Mouse (Mus musculus): ENCODE measurements around the gene Nkg7.
A peak's percentile ranks its signal among the peaks of the same experiment; 100 is the strongest.
"Not testable (repeated sequence)": the region's sequence is repeated elsewhere in the genome, so short reads cannot be mapped to it uniquely, and the experiment has no call there.

Nkg7 gene

GRCm38 (mm10) chr7:43436341-43437255, at the start of gene Nkg7:
Gene Nkg7 (plus strand): TSS chr7:43437073.
- DNase-seq (ENCODE audit: low spot score) = no peak

GRCm38 (mm10) chr7:43392349-43393121, 44.3 kb upstream of the Nkg7 start:
- DNase-seq (ENCODE audit: low spot score) = no peak

- DNase-seq (ENCODE audit: low spot score) = no peak
Observed at GRCm38 (mm10) chr7:43399501-43399900, 37.4 kb upstream of the Nkg7 start.

GRCm38 (mm10) chr7:43402718-43403117, 34.2 kb upstream of the Nkg7 start:
- DNase-seq (ENCODE audit: low spot score) = no peak

GRCm38 (mm10) chr7:43407573-43407972, 29.3 kb upstream of the Nkg7 start:
- DNase-seq (ENCODE audit: low spot score) = no peak

GRCm38 (mm10) chr7:43408131-43408553, 28.7 kb upstream of the Nkg7 start, which contains the start of gene Siglecg:
Gene Siglecg (plus strand): TSS chr7:43408204.
- no peak for DNase-seq (ENCODE audit: low spot score)

GRCm38 (mm10) chr7:43409084-43409483, 27.8 kb upstream of the Nkg7 start:
- no peak for DNase-seq (ENCODE audit: low spot score)

- DNase-seq (ENCODE audit: low spot score) = not testable (repeated sequence)
Observed at GRCm38 (mm10) chr7:43411724-43412123, 25.1 kb upstream of the Nkg7 start.

- no peak for DNase-seq (ENCODE audit: low spot score)
Observed at GRCm38 (mm10) chr7:43417298-43417697, 19.6 kb upstream of the Nkg7 start.

- DNase-seq (ENCODE audit: low spot score) = peak; percentile 65
Observed at GRCm38 (mm10) chr7:43422995-43423617, 13.8 kb upstream of the Nkg7 start.

- no peak for DNase-seq (ENCODE audit: low spot score)
Observed at GRCm38 (mm10) chr7:43423991-43424625, 12.8 kb upstream of the Nkg7 start.

- no peak for DNase-seq (ENCODE audit: low spot score)
Observed at GRCm38 (mm10) chr7:43427406-43427805, 9.5 kb upstream of the Nkg7 start, which contains the start of gene Lim2. Gene Lim2 (plus strand): TSS chr7:43427670.

- DNase-seq (ENCODE audit: low spot score) = no peak
Observed at GRCm38 (mm10) chr7:43429500-43429899, 7.4 kb upstream of the Nkg7 start.

- DNase-seq (ENCODE audit: low spot score) = no peak
Observed at GRCm38 (mm10) chr7:43432891-43433290, 4.0 kb upstream of the Nkg7 start.

GRCm38 (mm10) chr7:43434676-43435075, 2.2 kb upstream of the Nkg7 start:
- DNase-seq (ENCODE audit: low spot score) = no peak

- DNase-seq (ENCODE audit: low spot score) = no peak
Observed at GRCm38 (mm10) chr7:43438611-43439010, 1.7 kb downstream of the Nkg7 start.

- DNase-seq (ENCODE audit: low spot score) = no peak
Observed at GRCm38 (mm10) chr7:43440482-43440881, 3.6 kb downstream of the Nkg7 start, which contains the start of gene Cldnd2. Gene Cldnd2 (plus strand): TSS chr7:43440782.

- no peak for DNase-seq (ENCODE audit: low spot score)
Observed at GRCm38 (mm10) chr7:43441071-43441470, 4.2 kb downstream of the Nkg7 start.

GRCm38 (mm10) chr7:43442684-43443083, 5.8 kb downstream of the Nkg7 start:
- DNase-seq (ENCODE audit: low spot score) = no peak

GRCm38 (mm10) chr7:43443126-43443916, 6.4 kb downstream of the Nkg7 start:
- peak; percentile 27 for DNase-seq (ENCODE audit: low spot score)

- peak; percentile 81 for DNase-seq (ENCODE audit: low spot score)
Observed at GRCm38 (mm10) chr7:43443917-43444293, 7.0 kb downstream of the Nkg7 start, which contains the start of the genes Etfb and Gm45233. Gene Etfb (plus strand): TSS chr7:43444083. Gene Gm45233 (plus strand): TSS chr7:43444128.
